Mouse (Mus musculus) bone marrow, adult 2 months (tissue): ENCODE data around the gene Zbtb45. TPM values are rescaled to one million over a fixed set of nuclear protein-coding genes. Genes with fewer than 3 reads are reported as not detected.

ENCODE experiments used
- H3K27ac ChIP-seq: fragments of 200-500 bp; 2 replicates; pipeline ENCODE4 v1.5.1; 2012; ENCODE audit warnings: low read depth, mild to moderate bottlenecking, control low read depth, inconsistent platforms, low read length; ENCODE audit not compliant: control insufficient read depth, poor library complexity, insufficient read depth
- H3K4me1 ChIP-seq: fragments of 200-500 bp; 2 replicates; pipeline ENCODE4 v1.6.1; 2011; ENCODE audit warnings: low read length; ENCODE audit not compliant: control insufficient read depth, insufficient read depth
- H3K4me3 ChIP-seq: fragments of 200-500 bp; replicated peaks from 2 replicates; pipeline ENCODE3; 2011; ENCODE audit warnings: mild to moderate bottlenecking, low read depth, low read length, control low read depth; ENCODE audit not compliant: control insufficient read depth
- CTCF ChIP-seq: fragments of 200-500 bp; IDR thresholded peaks from 2 replicates; pipeline ENCODE4 v1.5.1; 2011; ENCODE audit warnings: low read length, control low read depth; ENCODE audit not compliant: control insufficient read depth, insufficient read depth
- POLR2A ChIP-seq: fragments of 200-500 bp; IDR thresholded peaks from 2 replicates; pipeline ENCODE4 v1.6.1; 2011; ENCODE audit warnings: low read depth, mild to moderate bottlenecking, control low read depth, low read length, borderline replicate concordance; ENCODE audit not compliant: control insufficient read depth
- WGBS: fragments of 180-500 bp; shearing (Covaris S2); methylation state at CpG from one replicate; pipeline ENCODE4 v1.1.7; 2018; 5-methylcytosine and 5-hydroxymethylcytosine counted together
- polyA plus RNA-seq: library from polyadenylated mRNA; stranded (reverse); fragments of >200 nt; gene quantifications from 2 replicates; pipeline ENCODE4 v1.2.4, GENCODE M21; 2011; ENCODE audit warnings: low replicate concordance; ENCODE audit not compliant: missing spikeins, insufficient read depth, insufficient read length

Zbtb45 gene
- polyA plus RNA-seq, 1 experiment: 9.6 TPM

GRCm38 (mm10) chr7:13031069-13031468, 21.2 kb upstream of the Zbtb45 start:
- TF ChIP-seq CTCF (no peak), POLR2A (no peak)
- H3K4me1 ChIP-seq: peaks cover 3% of the 10 kb centered on the region; the same call in 1 of the 2 replicates
- H3K4me3 ChIP-seq: no peak overlapping the region
- WGBS: 74% methylated on average over 5 of the region's 5 CpGs
- H3K27ac ChIP-seq: no peak overlapping the region

- TF ChIP-seq POLR2A: no peak
- no peak for TF ChIP-seq CTCF
- 94% methylated on average over 4 of the region's 4 CpGs for WGBS
- H3K27ac ChIP-seq: no peak overlapping the region
- no peak overlapping the region for H3K4me3 ChIP-seq
- peaks cover 2% of the 10 kb centered on the region; the same call in 1 of the 2 replicates for H3K4me1 ChIP-seq
Measured at GRCm38 (mm10) chr7:13028986-13029385, 19.2 kb upstream of the Zbtb45 start.

- Histone ChIP-seq H3K27ac (no peak overlapping the region), H3K4me1 (peaks cover 4% of the 10 kb centered on the region), H3K4me3 (peak overlapping the region; percentile 65)
- TF ChIP-seq POLR2A: no peak
- TF ChIP-seq CTCF: no peak
- 29% methylated on average over 4 of the region's 4 CpGs for WGBS
Measured at GRCm38 (mm10) chr7:13025511-13026112, 15.8 kb upstream of the Zbtb45 start.

- TF ChIP-seq CTCF (no peak), POLR2A (no peak)
- peak overlapping the region; percentile 99 for H3K27ac ChIP-seq
- under 1% methylated on average over 44 of the region's 44 CpGs for WGBS
- H3K4me1 ChIP-seq: peaks cover 4% of the 10 kb centered on the region
- peak overlapping the region; percentile 65 for H3K4me3 ChIP-seq
Measured at GRCm38 (mm10) chr7:13024805-13025204, 15.0 kb upstream of the Zbtb45 start.

- Histone ChIP-seq H3K4me3 (peak overlapping the region; percentile 93), H3K27ac (peak overlapping the region; percentile 99), H3K4me1 (peaks cover 4% of the 10 kb centered on the region)
- WGBS: under 1% methylated on average over 93 of the region's 95 CpGs
- no peak; the same call in 1 of the 2 replicates for TF ChIP-seq CTCF
- peak; percentile 83; the same call in 1 of the 2 replicates for TF ChIP-seq POLR2A
Measured at GRCm38 (mm10) chr7:13023928-13024731, 14.3 kb upstream of the Zbtb45 start.

- WGBS: 3% methylated on average over 31 of the region's 31 CpGs
- peak; percentile 51; the same call in 1 of the 2 replicates for TF ChIP-seq POLR2A
- no peak for TF ChIP-seq CTCF
- H3K27ac ChIP-seq: peak overlapping the region; percentile 68
- peak overlapping the region; percentile 63 for H3K4me3 ChIP-seq
- H3K4me1 ChIP-seq: peaks cover 4% of the 10 kb centered on the region
Measured at GRCm38 (mm10) chr7:13022773-13023535, 13.1 kb upstream of the Zbtb45 start.

GRCm38 (mm10) chr7:13015217-13015616, 5.4 kb upstream of the Zbtb45 start:
- Histone ChIP-seq H3K4me3 (no peak overlapping the region), H3K4me1 (no peaks in the 10 kb centered on the region; the same call in 1 of the 2 replicates), H3K27ac (no peak overlapping the region)
- TF ChIP-seq POLR2A: no peak
- TF ChIP-seq CTCF: no peak
- WGBS: 74% methylated on average over 1 of the region's 1 CpGs

- no peak for TF ChIP-seq CTCF
- TF ChIP-seq POLR2A: no peak
- 82% methylated on average over 6 of the region's 6 CpGs for WGBS
Measured at GRCm38 (mm10) chr7:13014275-13014839, 4.5 kb upstream of the Zbtb45 start.

More at GRCm38 (mm10) chr7:13014275-13014839, 4.5 kb upstream of the Zbtb45 start:
- no peak overlapping the region for H3K27ac ChIP-seq
- H3K4me1 ChIP-seq: no peaks in the 10 kb centered on the region; the same call in 1 of the 2 replicates
- H3K4me3 ChIP-seq: no peak overlapping the region
